Mouse (Mus musculus) cortical plate, adult 2 months (tissue): Measurements from ENCODE around the gene Fat4.

ENCODE experiments used
- CTCF ChIP-seq: fragments of 200-500 bp; IDR thresholded peaks from 2 replicates; pipeline ENCODE4 v1.5.1; 2011; ENCODE audit warnings: mild to moderate bottlenecking, control low read depth, low read length; ENCODE audit not compliant: insufficient read depth; ENCODE audit errors: extremely low read depth
- POLR2A ChIP-seq: fragments of 200-500 bp; IDR thresholded peaks from 2 replicates; pipeline ENCODE4 v1.6.1; 2011; ENCODE audit warnings: mild to moderate bottlenecking, low read length, control low read depth; ENCODE audit not compliant: insufficient read depth; ENCODE audit errors: extremely low read depth

DNA sequence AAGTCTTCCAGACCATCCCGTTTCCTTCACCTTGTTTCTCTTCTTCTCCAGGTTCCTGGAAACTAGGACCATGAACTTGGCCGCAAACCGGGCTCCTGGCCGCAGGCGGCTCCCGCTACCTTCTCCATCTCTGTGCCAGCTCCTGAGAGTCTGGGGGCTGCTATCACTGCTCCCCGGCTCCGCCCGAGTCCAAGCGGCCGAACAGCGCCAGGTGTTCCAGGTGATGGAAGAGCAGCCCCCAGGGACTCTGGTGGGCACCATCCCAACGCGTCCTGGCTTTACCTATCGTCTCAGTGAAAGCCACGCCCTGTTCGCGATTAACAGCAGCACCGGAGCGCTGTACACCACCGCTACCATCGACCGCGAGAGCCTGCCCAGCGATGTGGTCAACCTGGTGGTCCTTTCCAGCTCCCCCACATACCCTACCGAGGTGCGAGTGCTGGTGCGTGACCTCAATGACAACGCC, at the start of gene Fat4:
- TF ChIP-seq POLR2A (no peak), CTCF (no peak)
